In the genomic region with DNA sequence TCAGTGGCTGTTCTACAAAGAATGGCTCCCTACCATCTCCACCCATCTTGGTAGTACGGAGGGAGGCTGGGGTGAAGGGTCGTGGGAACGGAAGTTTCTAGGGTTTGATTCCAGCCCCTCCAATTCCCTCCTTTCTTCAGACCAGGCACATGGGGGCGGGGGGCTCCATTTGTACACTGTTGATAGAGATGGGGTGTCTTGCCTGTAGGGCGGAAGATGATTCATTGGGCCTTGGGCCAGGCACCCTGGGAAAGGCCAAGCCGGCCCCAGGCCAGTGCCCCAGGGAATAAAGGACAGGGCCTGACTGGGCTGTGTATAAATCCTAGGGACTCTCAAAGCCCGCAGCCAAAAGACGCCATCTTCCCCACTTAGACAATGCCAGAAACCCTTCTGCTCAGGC, we compare ENCODE assay signal across 8 mouse cellular contexts. TPM values are rescaled to one million over a fixed set of nuclear protein-coding genes. Genes with fewer than 3 reads are reported as not detected.
A peak's percentile ranks its signal among the peaks of the same experiment; 100 is the strongest.
DNase-seq lines count a peak whose midpoint lies in the region; ATAC-seq lines count a peak whose summit lies in the region.

No protein-coding gene starts in this region.

- no peaks in the 10 kb centered on the region for H3K27me3 ChIP-seq in limb, embryonic 13.5 days

- no peaks in the 10 kb centered on the region for H3K9me3 ChIP-seq in limb, embryonic 13.5 days

- WGBS in limb, embryonic 13.5 days = 84% methylated on average over 8 of the region's 8 CpGs

- H3K4me3 ChIP-seq in limb, embryonic 13.5 days = no peak overlapping the region

- intact Hi-C loops in heart, postnatal 14 days (cut with DNase I) = no loop called here

- H3K4me2 ChIP-seq in limb, embryonic 13.5 days (replicated peaks) = peak overlapping the region; percentile 51

- peak; percentile 84 for DNase-seq in 3134 (ENCODE audit: extremely low read depth, insufficient read length, low spot score)
- peak; percentile 86 for DNase-seq in adrenal gland, adult 2 months
- peak; percentile 66 to 68 for DNase-seq in heart, postnatal 14 days
- DNase-seq in embryo, embryonic 10 days (ENCODE audit: low spot score) = no peak
- no peak for DNase-seq in layer of hippocampus, postnatal 36 days
- no peak for DNase-seq in urinary bladder, postnatal 4 days (ENCODE audit: low spot score in 2 of 2)

- H3K27ac ChIP-seq in limb, embryonic 13.5 days = peak overlapping the region; percentile 39

- H3K4me1 ChIP-seq in limb, embryonic 13.5 days = peaks cover 49% of the 10 kb centered on the region

- ATAC-seq in limb, embryonic 13.5 days (ENCODE audit: low FRiP score, low read depth) = no peak
- ATAC-seq in erythroblast, adult 5-6 weeks (replicated peaks; ENCODE audit: low FRiP score, poor library complexity, severe bottlenecking) = no peak

- no peak overlapping the region for H3K9ac ChIP-seq in limb, embryonic 13.5 days

- peaks cover 27% of the 10 kb centered on the region for H3K36me3 ChIP-seq in limb, embryonic 13.5 days

RNA-seq across cellular contexts. Expression of a gene that starts 23.8 kb away (rescaled TPM):
- 10 to 100 TPM; 76.4 to 81.7 TPM for total RNA-seq in adrenal gland, adult 2 months (2021)
- 99.6 and 118 TPM in 2 replicates for polyA plus RNA-seq in adrenal gland, adult 2 months (2012; rRNA removed)
- 10 to 100 TPM; 30.3 to 31.6 TPM for total RNA-seq in heart, postnatal 14 days (2021)
- 7.9 and 8.0 TPM in 2 replicates for polyA plus RNA-seq in limb, embryonic 13.5 days (2015; fragmentation: Nextera tagmentation; extraction: Ambion mirVana)
- 100 to 1,000 TPM; 152 to 158 TPM for total RNA-seq in layer of hippocampus, postnatal 36 days (2021)
- 0.58 TPM in 1 of 2 replicates, not detected in the other for total RNA-seq in erythroblast, adult 5-6 weeks (2015; ENCODE audit: low replicate concordance)
- total RNA-seq in erythroblast, adult 5-6 weeks (2017; ENCODE audit: low replicate concordance) = not detected in 2 replicates

RNA-seq across cellular contexts. Expression of a gene that starts 44.8 kb away (rescaled TPM):
- total RNA-seq in adrenal gland, adult 2 months (2021) = 1 to 10 TPM; 1.3 to 2.5 TPM
- polyA plus RNA-seq in adrenal gland, adult 2 months (2012; rRNA removed) = 4.5 and 4.6 TPM in 2 replicates
- total RNA-seq in heart, postnatal 14 days (2021) = 1 to 10 TPM; 2.4 to 3.3 TPM
- polyA plus RNA-seq in limb, embryonic 13.5 days (2015; fragmentation: Nextera tagmentation; extraction: Ambion mirVana) = 3.6 and 4.3 TPM in 2 replicates
- 10 to 100 TPM; 11.5 to 11.8 TPM for total RNA-seq in layer of hippocampus, postnatal 36 days (2021)
- 12.1 and 12.9 TPM in 2 replicates for total RNA-seq in erythroblast, adult 5-6 weeks (2015; ENCODE audit: low replicate concordance)
- 11.6 and 14.8 TPM in 2 replicates for total RNA-seq in erythroblast, adult 5-6 weeks (2017; ENCODE audit: low replicate concordance)

Comparison
In these comparisons a context has a peak if more than half of its experiments do, and no peak if none do; other contexts are left out.
1. DNase-seq: peak in 3134 (single experiment), adrenal gland, adult 2 months (single experiment) and heart, postnatal 14 days (2 of 2); none in embryo, embryonic 10 days (single experiment), layer of hippocampus, postnatal 36 days (0 of 2) and urinary bladder, postnatal 4 days (0 of 2).
2. RNA of a gene that starts 23.8 kb away (total RNA-seq): 152 to 158 TPM in layer of hippocampus, postnatal 36 days, 76.4 to 81.7 TPM in adrenal gland, adult 2 months and 30.3 to 31.6 TPM in heart, postnatal 14 days; 0.58 TPM in erythroblast, adult 5-6 weeks; every median in the first group is over 10 times any median in the second.